Mouse (Mus musculus): ENCODE measurements around the gene Pgap2.

- TF ChIP-seq CTCF (IDR thresholded peaks at IDR 0.05; ENCODE audit: borderline replicate concordance, insufficient read depth, low read depth, low read length) = no peak
- no peak for TF ChIP-seq POLR2A (IDR thresholded peaks at IDR 0.05; ENCODE audit: borderline replicate concordance, insufficient read depth, low read length)
Observed at GRCm38 (mm10) chr7:102244782-102245535, 35.0 kb downstream of the Pgap2 start.
